Mouse (Mus musculus): ENCODE measurements around the gene Sgms1.

- TF ChIP-seq CTCF (IDR thresholded peaks at IDR 0.05; ENCODE audit: insufficient read depth, low read length): no peak
- no peak for TF ChIP-seq POLR2A (IDR thresholded peaks at IDR 0.05; ENCODE audit: borderline replicate concordance, extremely low read depth, low read depth, low read length)
These were observed 77.8 kb downstream of the Sgms1 start for GRCm38 (mm10) chr19:32311762-32312161.

Measured in lung, adult 2 months (tissue).